Mouse (Mus musculus): ENCODE measurements around the gene Agpat4. TPM values are rescaled to one million over a fixed set of nuclear protein-coding genes. Genes with fewer than 3 reads are reported as not detected.

Agpat4 gene
- 0.69 TPM for polyA plus RNA-seq (2014; fragmentation: Illumina TruSeq; extraction: RNeasy Lipid Tissue Mini Kit (QIAGEN cat#74804); ENCODE audit: low read depth, low replicate concordance)

DNA sequence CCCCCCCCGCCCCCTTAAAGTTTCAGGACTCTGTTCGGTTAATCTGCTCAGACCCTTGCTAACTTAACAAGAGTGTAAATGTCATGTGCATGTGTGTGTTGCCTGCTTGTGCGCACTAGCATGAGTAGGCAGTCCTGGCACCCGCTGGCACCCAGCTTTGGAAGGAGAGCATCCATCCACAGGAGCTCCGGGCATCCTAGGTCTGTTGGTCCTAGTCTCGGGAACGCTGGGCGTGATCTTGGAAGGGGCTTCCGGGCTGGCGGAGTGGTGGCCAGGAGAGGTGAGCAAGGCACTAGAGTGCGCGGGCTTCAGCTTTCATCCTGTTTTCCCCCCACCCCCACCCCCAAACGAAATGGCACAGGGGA is at the start of gene Agpat4:
TSS of gene Agpat4 (plus strand) at position 144 of the 365 bp plus-strand sequence.

Other genes with a start within 250 kb of the Agpat4 start
- 6.5 TPM for gene Map3k4, start 200.1 kb downstream of the Agpat4 start, polyA plus RNA-seq (2014; fragmentation: Illumina TruSeq; extraction: RNeasy Lipid Tissue Mini Kit (QIAGEN cat#74804); ENCODE audit: low read depth, low replicate concordance)